Mouse (Mus musculus) urinary bladder, adult 18-20 months (tissue): ENCODE data around the gene Alkbh1.

ENCODE experiments used
- DNase-seq, 2 experiments: peaks; one replicate each; pipeline ENCODE4 v3.0.0; 2022; ENCODE audit warnings: low spot score in 2 of 2, mixed read lengths in 2 of 2

Alkbh1 gene

GRCm38 (mm10) chr12:87381380-87381682 is 62.5 kb downstream of the Alkbh1 start:
- DNase-seq = no peak

DNA sequence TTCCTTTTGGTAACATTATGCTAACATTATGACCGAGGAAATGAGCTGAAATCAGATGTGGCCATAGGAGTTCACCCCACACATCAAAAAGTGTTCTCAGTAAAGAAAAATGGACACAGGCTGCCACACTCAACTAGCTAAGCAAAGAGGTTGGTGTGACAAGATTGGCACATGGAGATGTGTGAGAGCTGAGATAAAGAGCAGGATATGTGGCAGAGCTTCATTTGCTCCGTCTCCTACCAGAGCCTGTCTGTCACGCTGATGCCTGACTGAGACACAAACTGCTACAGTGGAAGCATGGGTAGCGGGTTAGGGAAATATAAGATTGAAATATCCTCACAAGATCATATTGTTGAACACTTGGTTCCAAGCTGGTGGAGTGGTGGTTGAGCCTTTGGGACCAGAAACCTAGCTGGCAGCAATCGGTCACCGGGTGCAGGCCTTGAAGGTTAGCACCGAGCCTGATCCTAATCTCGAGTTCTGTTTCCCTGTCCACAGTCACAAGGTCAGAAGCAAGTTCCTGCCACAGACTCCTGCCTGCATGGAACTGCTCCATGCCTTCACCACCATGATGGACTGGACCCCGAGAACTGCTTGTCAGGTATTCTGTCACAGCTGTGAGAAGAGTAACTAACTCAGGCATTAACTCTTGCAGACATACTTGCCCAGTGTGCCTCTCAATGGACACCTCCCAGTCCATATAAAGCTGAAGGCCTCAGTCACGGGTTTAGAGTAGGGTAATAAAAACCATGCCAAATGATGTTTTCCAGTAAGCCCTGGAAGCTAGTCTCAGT is 63.0 kb downstream of the Alkbh1 start:
- DNase-seq = no peak

DNA sequence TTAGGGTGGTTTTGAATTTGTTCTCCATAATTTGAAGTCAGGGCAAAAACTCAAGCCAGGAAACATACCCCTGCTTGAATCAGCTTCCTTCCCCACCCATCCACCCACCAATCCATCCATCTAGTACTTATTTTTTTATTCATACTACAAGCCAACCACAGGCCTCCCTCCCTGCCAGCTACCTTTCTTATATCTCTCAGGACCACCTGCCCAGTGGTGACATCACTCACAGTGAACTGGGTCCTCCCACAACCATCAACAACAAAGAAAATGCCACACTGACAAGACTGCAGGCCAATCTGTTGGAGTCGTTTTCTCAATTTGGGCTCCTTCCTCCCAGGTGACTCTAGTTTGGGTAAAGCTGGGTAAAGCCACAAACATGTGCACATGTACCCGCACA is 64.3 kb downstream of the Alkbh1 start:
- no peak for DNase-seq
